Comparison of ENCODE assay signal across 11 mouse cellular contexts in the genomic region with DNA sequence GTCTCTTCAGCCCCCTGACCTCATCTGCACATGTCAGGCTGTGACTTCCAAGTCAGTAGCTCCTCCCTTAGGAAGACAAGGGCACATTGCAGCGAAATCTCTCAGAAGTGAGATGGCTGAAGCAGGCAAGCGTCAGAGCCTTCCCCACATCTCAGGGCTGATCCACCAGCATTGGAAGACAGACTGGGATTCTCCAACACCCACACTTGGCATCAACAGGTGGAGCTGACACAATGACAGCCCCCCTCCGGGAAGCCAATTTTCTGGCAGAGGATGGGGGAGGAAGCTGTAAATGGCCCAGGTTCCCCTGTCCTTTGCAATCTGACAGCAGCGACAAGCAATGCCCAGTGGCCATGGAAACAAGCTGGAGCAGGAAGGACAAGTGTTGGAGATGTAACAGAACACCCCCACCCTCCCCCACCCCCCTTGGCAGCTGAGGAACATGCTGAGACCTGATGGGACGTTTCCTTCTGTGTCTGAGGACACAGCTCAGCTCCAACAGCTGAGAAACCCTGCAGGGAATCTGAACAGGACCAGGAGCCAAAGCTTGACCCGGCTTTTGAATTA. TPM values are rescaled to one million over a fixed set of nuclear protein-coding genes. Genes with fewer than 3 reads are reported as not detected.
A peak's percentile ranks its signal among the peaks of the same experiment; 100 is the strongest.
DNase-seq lines count a peak whose midpoint lies in the region; ATAC-seq lines count a peak whose summit lies in the region.
"Had no signal": no experiment of that assay in that cellular context is flagged by ENCODE, and none has a peak within 500 bp of the region (broad histone marks: within the 10 kb centered on the region; RNA-seq: fewer than 3 reads in every experiment).

No protein-coding gene starts in this region.

- peak overlapping the region; percentile 98 for H3K27ac ChIP-seq in macrophage
- H3K27ac ChIP-seq: neural tube, embryonic 12.5 days had no signal

- ATAC-seq in activated CD4-positive, CD25-positive, alpha-beta regulatory T cell, adult 4 months = no peak
- ATAC-seq: inflammation-experienced regulatory T-cells, adult 6 months had no signal

- WGBS in macrophage (ENCODE audit: missing documents) = 44% methylated on average over 6 of the region's 6 CpGs

- DNase-seq in cerebellum, postnatal 14 days = peak; percentile 46 to 62
- DNase-seq in cerebellum, adult 9-10 months = no peak
- DNase-seq in layer of hippocampus, adult 11-12 months (ENCODE audit: low spot score) = peak; percentile 48
- no peak for DNase-seq in layer of hippocampus, adult 9-10 months (ENCODE audit: low spot score)
- DNase-seq in frontal cortex, postnatal 14 days (ENCODE audit: low spot score in 2 of 2) = peak; percentile 49 to 75
- DNase-seq in adrenal gland, adult 18-20 months (ENCODE audit: low spot score in 2 of 2) = no peak

- H3K4me3 ChIP-seq in macrophage (ENCODE audit: inconsistent target) = no peak overlapping the region
- H3K4me3 ChIP-seq: neural tube, embryonic 12.5 days had no signal

- no peaks in the 10 kb centered on the region for H3K36me3 ChIP-seq in macrophage (ENCODE audit: inconsistent target)
- H3K36me3 ChIP-seq: neural tube, embryonic 12.5 days had no signal

- H3K79me2 ChIP-seq in macrophage (ENCODE audit: inconsistent target) = no peaks in the 10 kb centered on the region

RNA-seq across cellular contexts. Expression of gene Lyzl4, which starts 41.0 kb away (rescaled TPM):
- total RNA-seq in macrophage (2018; cell fraction: chromatin; rRNA removed) = 1 to 10 TPM in 15 of 26 experiments, not detected in 11; 1.1 to 8.5 (median 2.8) TPM
- 1 to 10 TPM in 14 of 26 experiments, under 1 TPM in 12; 0.58 to 6.1 (median 2.3) TPM for total RNA-seq in macrophage (2018; cell fraction: cytosol; rRNA removed)
- total RNA-seq in macrophage (2018; cell fraction: nucleus; rRNA removed) = 10 to 100 TPM in 1 of 26 experiments, 1 to 10 TPM in 15, under 1 TPM in 6, not detected in 4; 0.48 to 22.1 (median 1.6) TPM
- 3.0 to 17.8 TPM (median 4.8 TPM) in 3 replicates for polyA plus RNA-seq in macrophage (2018)
- not detected for polyA plus RNA-seq in activated CD4-positive, CD25-positive, alpha-beta regulatory T cell, adult 4 months (2017; shearing (Covaris generic))
- not detected for total RNA-seq in adrenal gland, adult 18-20 months (2021)
- polyA plus RNA-seq: C2C12; inflammation-experienced regulatory T-cells, adult 6 months; neural tube, embryonic 12.5 days had no signal

RNA-seq across cellular contexts. Expression of gene Vipr1, which starts 41.6 kb away (rescaled TPM):
- total RNA-seq in macrophage (2018; cell fraction: chromatin; rRNA removed) = 1 to 10 TPM in 13 of 26 experiments, under 1 TPM in 12, not detected in 1; 0.25 to 3.1 (median 1.0) TPM
- total RNA-seq in macrophage (2018; cell fraction: cytosol; rRNA removed) = 1 to 10 TPM in 10 of 26 experiments, under 1 TPM in 16; 0.19 to 1.9 (median 0.77) TPM
- 1 to 10 TPM in 13 of 26 experiments, under 1 TPM in 13; 0.38 to 5.1 (median 1.0) TPM for total RNA-seq in macrophage (2018; cell fraction: nucleus; rRNA removed)
- 0.27 to 2.1 TPM (median 1.1 TPM) in 3 replicates for polyA plus RNA-seq in macrophage (2018)
- polyA plus RNA-seq in activated CD4-positive, CD25-positive, alpha-beta regulatory T cell, adult 4 months (2017; shearing (Covaris generic)) = 1 to 10 TPM; 1.5 to 1.8 TPM
- total RNA-seq in adrenal gland, adult 18-20 months (2021) = under 1 TPM; 0.30 to 0.67 TPM

Comparison
In these comparisons a context has a peak if more than half of its experiments do, and no peak if none do; other contexts are left out.
1. DNase-seq: peak in cerebellum, postnatal 14 days (2 of 2), layer of hippocampus, adult 11-12 months (single experiment) and frontal cortex, postnatal 14 days (2 of 2); none in cerebellum, adult 9-10 months (single experiment), layer of hippocampus, adult 9-10 months (single experiment) and adrenal gland, adult 18-20 months (0 of 2).